ENCODE assay signal across 10 mouse cellular contexts in genomic region chr15:80050093-80050492, GRCm38 (mm10). TPM values are rescaled to one million over a fixed set of nuclear protein-coding genes. Genes with fewer than 3 reads are reported as not detected.
DNase-seq lines count a peak whose midpoint lies in the region; ATAC-seq lines count a peak whose summit lies in the region.
"Had no signal": no experiment of that assay in that cellular context is flagged by ENCODE, and none has a peak within 500 bp of the region (broad histone marks: within the 10 kb centered on the region; RNA-seq: fewer than 3 reads in every experiment).

No protein-coding gene starts in this region.

- H3K36me3 ChIP-seq in limb, embryonic 10.5 days = no peaks in the 10 kb centered on the region
- H3K36me3 ChIP-seq in hindbrain, embryonic 16.5 days (ENCODE audit: control insufficient read depth, insufficient read depth, low read length) = no peaks in the 10 kb centered on the region

- H3K27ac ChIP-seq in limb, embryonic 10.5 days = peak overlapping the region; percentile 12; the same call in 1 of the 2 replicates
- no peak overlapping the region for H3K27ac ChIP-seq in hindbrain, embryonic 16.5 days (ENCODE audit: low read depth, low read length)

- intact Hi-C loops in heart, postnatal 36 days (cut with DNase I) = loop anchor here (2.0 kb wide), 1 partner anchor 37 kb away; no protein-coding TSS in a partner anchor

- ATAC-seq in CD4-positive, CD25-positive, alpha-beta regulatory T cell, adult 4 months = peak; percentile 79
- ATAC-seq in hindbrain, embryonic 16.5 days = no peak

- no peaks in the 10 kb centered on the region; the same call in 1 of the 2 replicates for H3K9me3 ChIP-seq in limb, embryonic 10.5 days (replicated peaks)
- H3K9me3 ChIP-seq in hindbrain, embryonic 16.5 days (ENCODE audit: control insufficient read depth, low read length) = peaks cover 4% of the 10 kb centered on the region; the same call in 1 of the 2 replicates

- WGBS in limb, embryonic 10.5 days = 81% methylated on average over 4 of the region's 4 CpGs
- 66% methylated on average over 4 of the region's 4 CpGs for WGBS in hindbrain, embryonic 16.5 days

- H3K4me2 ChIP-seq in hindbrain, embryonic 16.5 days (ENCODE audit: low read length) = no peak overlapping the region

- 0 out of 2 replicates have a peak, but pooled peaks cover 7% of the 10 kb centered on the region for H3K27me3 ChIP-seq in limb, embryonic 10.5 days (ENCODE audit: low read depth, poor library complexity, severe bottlenecking)
- no peaks in the 10 kb centered on the region for H3K27me3 ChIP-seq in hindbrain, embryonic 16.5 days (replicated peaks; ENCODE audit: control insufficient read depth, insufficient read depth, low read length)

- H3K4me1 ChIP-seq in limb, embryonic 10.5 days = peaks cover 38% of the 10 kb centered on the region
- no peaks in the 10 kb centered on the region for H3K4me1 ChIP-seq in hindbrain, embryonic 16.5 days (ENCODE audit: control insufficient read depth, insufficient read depth, low read depth, low read length)

- H3K9ac ChIP-seq in hindbrain, embryonic 16.5 days (ENCODE audit: low read depth, low read length) = no peak overlapping the region

- peak; percentile 22 for DNase-seq in 3134 (ENCODE audit: extremely low read depth, insufficient read length, low spot score)
- DNase-seq in heart, postnatal 36 days = peak; percentile 67 to 75
- no peak for DNase-seq in limb, embryonic 10.5 days (ENCODE audit: low spot score)
- no peak for DNase-seq in urinary bladder, postnatal 25 days (ENCODE audit: low spot score)
- DNase-seq in spleen, postnatal 4 days (ENCODE audit: low spot score in 2 of 2) = no peak
- DNase-seq in ovary, adult 18-20 months (ENCODE audit: low spot score) = no peak
- DNase-seq: cerebellum, adult 11 months; left cerebral cortex, postnatal 4 days had no signal

- H3K4me3 ChIP-seq in limb, embryonic 10.5 days = no peak overlapping the region
- no peak overlapping the region for H3K4me3 ChIP-seq in hindbrain, embryonic 16.5 days (ENCODE audit: low read length)

RNA-seq across cellular contexts. Expression of gene Pdgfb, which starts 35.3 kb away (rescaled TPM):
- polyA plus RNA-seq in CD4-positive, CD25-positive, alpha-beta regulatory T cell, adult 4 months (2017; shearing (Covaris generic)) = 1 to 10 TPM; 1.4 to 2.8 TPM
- total RNA-seq in heart, postnatal 36 days (2021) = 10 to 100 TPM; 30.4 to 31.3 TPM
- 1.5 and 2.0 TPM in 2 replicates for polyA plus RNA-seq in limb, embryonic 10.5 days (2016; fragmentation: Nextera tagmentation; extraction: Ambion mirVana)
- polyA plus RNA-seq in hindbrain, embryonic 16.5 days (2015; fragmentation: Nextera tagmentation; extraction: Ambion mirVana) = 6.7 and 8.0 TPM in 2 replicates

RNA-seq across cellular contexts. Expression of gene Syngr1, which starts 41.0 kb away (rescaled TPM):
- polyA plus RNA-seq in CD4-positive, CD25-positive, alpha-beta regulatory T cell, adult 4 months (2017; shearing (Covaris generic)) = under 1 TPM; 0.86 to 0.94 TPM
- total RNA-seq in heart, postnatal 36 days (2021) = 10 to 100 TPM; 81.8 to 90.5 TPM
- 1.4 and 3.2 TPM in 2 replicates for polyA plus RNA-seq in limb, embryonic 10.5 days (2016; fragmentation: Nextera tagmentation; extraction: Ambion mirVana)
- 78.6 and 80.3 TPM in 2 replicates for polyA plus RNA-seq in hindbrain, embryonic 16.5 days (2015; fragmentation: Nextera tagmentation; extraction: Ambion mirVana)

RNA-seq across cellular contexts. Expression of gene Rpl3, which starts 41.6 kb away (rescaled TPM):
- polyA plus RNA-seq in CD4-positive, CD25-positive, alpha-beta regulatory T cell, adult 4 months (2017; shearing (Covaris generic)) = 1,000 to 10,000 TPM; 3,782 to 4,433 TPM
- 100 to 1,000 TPM; 163 to 164 TPM for total RNA-seq in heart, postnatal 36 days (2021)
- 1,077 and 1,189 TPM in 2 replicates for polyA plus RNA-seq in limb, embryonic 10.5 days (2016; fragmentation: Nextera tagmentation; extraction: Ambion mirVana)
- polyA plus RNA-seq in hindbrain, embryonic 16.5 days (2015; fragmentation: Nextera tagmentation; extraction: Ambion mirVana) = 523 and 556 TPM in 2 replicates

Comparison
In these comparisons a context has a peak if more than half of its experiments do, and no peak if none do; other contexts are left out.
1. DNase-seq: peak in 3134 (single experiment) and heart, postnatal 36 days (2 of 2); none in limb, embryonic 10.5 days (single experiment), urinary bladder, postnatal 25 days (single experiment), spleen, postnatal 4 days (0 of 2) and ovary, adult 18-20 months (single experiment).
2. RNA of gene Syngr1, which starts 41.0 kb away (polyA plus RNA-seq): 78.6 to 80.3 TPM in hindbrain, embryonic 16.5 days; 1.4 to 3.2 TPM in limb, embryonic 10.5 days and 0.86 to 0.94 TPM in CD4-positive, CD25-positive, alpha-beta regulatory T cell, adult 4 months; every median in the first group is over 10 times any median in the second.